Comparison of ENCODE assay signal across 8 mouse cellular contexts in the genomic region with DNA sequence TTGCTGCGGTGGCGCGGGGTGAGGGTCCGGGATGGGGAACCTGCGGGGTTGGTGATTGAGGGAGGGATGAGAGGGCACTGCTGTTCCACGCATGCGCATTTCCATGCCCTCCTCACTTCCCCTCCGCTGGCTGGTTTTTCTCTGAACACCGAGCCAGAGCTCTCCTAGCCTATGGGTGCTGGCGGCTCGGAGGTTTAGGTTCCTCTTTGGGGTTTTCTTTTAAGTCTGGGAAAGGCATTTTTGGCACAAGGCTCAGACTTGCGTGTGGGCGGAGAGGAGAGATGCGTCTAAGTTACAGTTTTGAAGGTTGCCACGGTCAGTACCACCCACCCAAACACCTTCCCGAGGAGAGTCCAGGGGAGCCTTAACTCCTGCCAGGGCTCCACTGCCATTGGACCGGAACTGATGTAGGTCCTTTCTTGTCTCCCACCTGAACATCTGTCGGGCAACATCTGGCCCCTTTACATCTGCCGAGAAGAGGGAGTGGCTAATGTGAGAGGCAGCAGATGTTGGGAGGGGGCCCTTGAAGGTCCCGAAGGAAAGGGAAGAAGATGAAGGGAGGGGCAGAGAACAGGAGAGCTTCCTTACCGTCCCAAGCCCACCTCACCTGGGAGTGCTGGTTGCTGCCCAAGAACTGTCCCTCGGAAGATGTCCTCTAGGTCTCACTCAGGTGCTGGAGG. TPM values are rescaled to one million over a fixed set of nuclear protein-coding genes. Genes with fewer than 3 reads are reported as not detected.
A peak's percentile ranks its signal among the peaks of the same experiment; 100 is the strongest.
DNase-seq lines count a peak whose midpoint lies in the region; ATAC-seq and TF ChIP-seq lines count a peak whose summit lies in the region.

No protein-coding gene starts in this region.

- peak overlapping the region; percentile 57 for H3K4me3 ChIP-seq in testis, adult 2 months (ENCODE audit: control insufficient read depth, low read depth, low read length)
- peak overlapping the region; percentile 7; the same call in 1 of the 2 replicates for H3K4me3 ChIP-seq in intestine, embryonic 15.5 days (replicated peaks)
- peak overlapping the region; percentile 27 for H3K4me3 ChIP-seq in midbrain, embryonic 12.5 days

- no peak overlapping the region for H3K27ac ChIP-seq in testis, adult 2 months (ENCODE audit: control insufficient read depth, insufficient read depth, low read depth, low read length)
- no peak overlapping the region for H3K27ac ChIP-seq in intestine, embryonic 15.5 days
- no peak overlapping the region for H3K27ac ChIP-seq in midbrain, embryonic 12.5 days (replicated peaks)

- peak; percentile 38; the same call in 1 of the 2 replicates for ATAC-seq in frontal cortex, adult (ENCODE audit: low TSS enrichment)
- ATAC-seq in intestine, embryonic 15.5 days, result no peak
- no peak for ATAC-seq in midbrain, embryonic 12.5 days (ENCODE audit: low FRiP score, low read depth)

- TF ChIP-seq CTCF in testis, adult 2 months (IDR thresholded peaks at IDR 0.05; ENCODE audit: control insufficient read depth, insufficient read depth, insufficient replicate concordance, low read depth, low read length), result no peak

- H3K4me2 ChIP-seq in intestine, embryonic 15.5 days (replicated peaks), result peak overlapping the region; percentile 54
- peak overlapping the region; percentile 58 for H3K4me2 ChIP-seq in midbrain, embryonic 12.5 days (replicated peaks)

- H3K4me1 ChIP-seq in testis, adult 2 months (ENCODE audit: control insufficient read depth, insufficient read depth, low read length), result peaks cover 9% of the 10 kb centered on the region
- H3K4me1 ChIP-seq in intestine, embryonic 15.5 days (replicated peaks), result 0 out of 2 replicates have a peak, but pooled peaks cover 3% of the 10 kb centered on the region
- H3K4me1 ChIP-seq in midbrain, embryonic 12.5 days, result 0 out of 2 replicates have a peak, but pooled peaks cover 8% of the 10 kb centered on the region

- no peaks in the 10 kb centered on the region for H3K9me3 ChIP-seq in intestine, embryonic 15.5 days
- H3K9me3 ChIP-seq in midbrain, embryonic 12.5 days, result no peaks in the 10 kb centered on the region

- WGBS in intestine, embryonic 15.5 days, result 16% methylated on average over 22 of the region's 22 CpGs
- 27% methylated on average over 22 of the region's 22 CpGs for WGBS in midbrain, embryonic 12.5 days

- H3K9ac ChIP-seq in intestine, embryonic 15.5 days, result peak overlapping the region; percentile 10; the same call in 1 of the 2 replicates
- 0 out of 2 replicates have a peak overlapping the region, but pooled peaks have one; percentile 28 for H3K9ac ChIP-seq in midbrain, embryonic 12.5 days (replicated peaks)

- no peaks in the 10 kb centered on the region for H3K27me3 ChIP-seq in testis, adult 2 months (ENCODE audit: control insufficient read depth, insufficient read depth, low read length)
- H3K27me3 ChIP-seq in intestine, embryonic 15.5 days (replicated peaks), result peaks cover 5% of the 10 kb centered on the region; the same call in 1 of the 2 replicates
- H3K27me3 ChIP-seq in midbrain, embryonic 12.5 days, result peaks cover 37% of the 10 kb centered on the region

- no peak for DNase-seq in frontal cortex, postnatal 14 days (ENCODE audit: low spot score in 2 of 2)
- no peak for DNase-seq in testis, postnatal 14 days (ENCODE audit: low spot score)
- peak; percentile 59 for DNase-seq in thymus, postnatal 25 days
- no peak for DNase-seq in adipocyte (ENCODE audit: low spot score)

- H3K36me3 ChIP-seq in testis, adult 2 months (ENCODE audit: control insufficient read depth, insufficient read depth, low read length), result no peaks in the 10 kb centered on the region
- no peaks in the 10 kb centered on the region for H3K36me3 ChIP-seq in intestine, embryonic 15.5 days
- H3K36me3 ChIP-seq in midbrain, embryonic 12.5 days, result no peaks in the 10 kb centered on the region

- TF ChIP-seq POLR2A in testis, adult 2 months (IDR thresholded peaks at IDR 0.05; ENCODE audit: control insufficient read depth, low read depth, low read length), result no peak

RNA-seq across cellular contexts. Expression of gene Runx3, which starts 8.5 kb away (rescaled TPM):
- polyA plus RNA-seq in testis, adult 2 months (2012; rRNA removed), result 8.8 and 9.1 TPM in 2 replicates
- polyA plus RNA-seq in intestine, embryonic 15.5 days (2015; fragmentation: Nextera tagmentation; extraction: Ambion mirVana), result 0.24 and 0.26 TPM in 2 replicates
- 0.05 TPM in 1 of 2 replicates, not detected in the other for polyA plus RNA-seq in midbrain, embryonic 12.5 days (2016; fragmentation: Nextera tagmentation; extraction: Ambion mirVana)

Comparison
In these comparisons a context has a peak if more than half of its experiments do, and no peak if none do; other contexts are left out.
1. H3K4me3 ChIP-seq: peak in every context shown above with its lines; median percentile 57 in testis, adult 2 months; 27 in midbrain, embryonic 12.5 days; 7 in intestine, embryonic 15.5 days.